Mouse (Mus musculus) kidney, adult 2 months (tissue): ENCODE measurements around the gene Prkaa1.

Source experiments
- CTCF ChIP-seq: fragments of 200-500 bp; conservative IDR thresholded peaks from 2 replicates; pipeline ENCODE4 v1.5.1; 2011; ENCODE audit warnings: low read depth, mild to moderate bottlenecking, control low read depth, low read length, moderate library complexity, mixed read lengths; ENCODE audit not compliant: insufficient read depth, insufficient read length
- POLR2A ChIP-seq: fragments of 200-500 bp; IDR thresholded peaks from one replicate; pipeline ENCODE4 v1.6.1; 2011; ENCODE audit warnings: low read depth, low read length, control low read depth

- TF ChIP-seq CTCF (no peak), POLR2A (no peak)
Observed at GRCm38 (mm10) chr15:5095534-5096301, 47.9 kb upstream of the Prkaa1 start.
